Mouse (Mus musculus) liver, adult 2 months (tissue): Measurements from ENCODE around the gene Cyp2d10. TPM values are rescaled to one million over a fixed set of nuclear protein-coding genes. Genes with fewer than 3 reads are reported as not detected.
A peak's percentile ranks its signal among the peaks of the same experiment; 100 is the strongest.
"Not testable (repeated sequence)": the region's sequence is repeated elsewhere in the genome, so short reads cannot be mapped to it uniquely, and the experiment has no call there.

Source experiments
- DNase-seq: peaks from one replicate; pipeline ENCODE4 v3.0.0-alpha.2; 2011; ENCODE audit warnings: low read depth, low spot score; ENCODE audit errors: extremely low read depth
- H3K27ac ChIP-seq: fragments of 200-500 bp; replicated peaks from 2 replicates; pipeline ENCODE4 v1.5.1; 2012; ENCODE audit warnings: low read depth, mild to moderate bottlenecking, control low read depth, inconsistent platforms, low read length; ENCODE audit not compliant: insufficient read depth
- H3K27me3 ChIP-seq: fragments of 200-500 bp; 2 replicates; pipeline ENCODE4 v1.6.1; 2012; ENCODE audit warnings: mild to moderate bottlenecking, moderate library complexity, low read length, inconsistent platforms; ENCODE audit not compliant: control insufficient read depth, insufficient read depth
- H3K36me3 ChIP-seq: fragments of 200-500 bp; 2 replicates; pipeline ENCODE4 v1.6.1; 2012; ENCODE audit warnings: low read length, inconsistent platforms; ENCODE audit not compliant: control insufficient read depth, insufficient read depth
- H3K4me1 ChIP-seq: fragments of 200-500 bp; 2 replicates; pipeline ENCODE4 v1.6.1; 2011; ENCODE audit warnings: low read length; ENCODE audit not compliant: control insufficient read depth, insufficient read depth
- H3K4me3 ChIP-seq: fragments of 200-500 bp; 2 replicates; pipeline ENCODE4 v1.5.1; 2011; ENCODE audit warnings: low read depth, mild to moderate bottlenecking, control low read depth, low read length, moderate library complexity; ENCODE audit not compliant: insufficient read depth
- H3K79me2 ChIP-seq: fragments of 200-500 bp; 2 replicates; pipeline ENCODE4 v1.6.1; 2012; ENCODE audit warnings: inconsistent platforms, mild to moderate bottlenecking, low read length, moderate library complexity; ENCODE audit not compliant: control insufficient read depth, insufficient read depth
- H3K9ac ChIP-seq: fragments of 200-500 bp; 2 replicates; pipeline ENCODE4 v1.6.1; 2012; ENCODE audit warnings: low read depth, mild to moderate bottlenecking, control low read depth, inconsistent platforms, low read length
- CTCF ChIP-seq: fragments of 200-500 bp; IDR thresholded peaks from 2 replicates; pipeline ENCODE4 v1.5.1; 2011; ENCODE audit warnings: low read depth, low read length, control low read depth
- POLR2A ChIP-seq: fragments of 200-500 bp; IDR thresholded peaks from 2 replicates; pipeline ENCODE4 v1.6.1; 2011; ENCODE audit warnings: low read length, control low read depth; ENCODE audit not compliant: insufficient read depth; ENCODE audit errors: extremely low read depth
- WGBS: fragments of 180-500 bp; shearing (Covaris S2); methylation state at CpG from one replicate; pipeline ENCODE4 v1.1.7; 2018; 5-methylcytosine and 5-hydroxymethylcytosine counted together
- polyA plus RNA-seq: library from polyadenylated mRNA; depleted of rRNA; stranded (reverse); fragments of >200 nt; gene quantifications from 2 replicates; pipeline ENCODE4 v1.2.3, GENCODE M21; 2012
- total RNA-seq: library from RNA; depleted of rRNA; stranded (reverse); fragments of >200 nt; gene quantifications from 2 replicates; pipeline ENCODE4 v1.2.3, GENCODE M21; 2014

Cyp2d10 gene
- total and polyA plus RNA-seq, 2 experiments, result 912 to 1,823 TPM

- TF ChIP-seq CTCF, result no peak
- TF ChIP-seq POLR2A, result no peak
- Histone ChIP-seq H3K79me2 (peaks cover 7% of the 10 kb centered on the region; the same call in 1 of the 2 replicates), H3K4me3 (no peak overlapping the region), H3K36me3 (peaks cover 13% of the 10 kb centered on the region), H3K27me3 (no peaks in the 10 kb centered on the region), H3K9ac (peak overlapping the region; percentile 13), H3K4me1 (peaks cover 24% of the 10 kb centered on the region), H3K27ac (peak overlapping the region; percentile 80)
- 46% methylated on average over 4 of the region's 4 CpGs for WGBS
- DNase-seq, result no peak
Measured at GRCm38 (mm10) chr15:82407536-82407935, 541 bp upstream of the Cyp2d10 start.

- peak; percentile 45 for DNase-seq
- Histone ChIP-seq H3K4me3 (no peak overlapping the region), H3K36me3 (peaks cover 18% of the 10 kb centered on the region), H3K9ac (no peak overlapping the region), H3K79me2 (peaks cover 7% of the 10 kb centered on the region; the same call in 1 of the 2 replicates), H3K4me1 (peaks cover 32% of the 10 kb centered on the region), H3K27me3 (no peaks in the 10 kb centered on the region), H3K27ac (0 out of 2 replicates have a peak overlapping the region, but pooled peaks have one; percentile 1)
- 69% methylated on average over 3 of the region's 3 CpGs for WGBS
- no peak for TF ChIP-seq CTCF
- TF ChIP-seq POLR2A, result no peak
Measured at GRCm38 (mm10) chr15:82404163-82404562, 2.8 kb downstream of the Cyp2d10 start.

- H3K79me2 ChIP-seq, result peaks cover 7% of the 10 kb centered on the region; the same call in 1 of the 2 replicates
- peaks cover 18% of the 10 kb centered on the region for H3K36me3 ChIP-seq
- WGBS, result 61% methylated on average over 9 of the region's 9 CpGs
- peak; percentile 80 for DNase-seq
- TF ChIP-seq POLR2A (no peak), CTCF (0 out of 2 replicates have a peak, but pooled peaks have one; percentile 3)
- no peak overlapping the region for H3K4me3 ChIP-seq
- peak overlapping the region; percentile 0; the same call in 1 of the 2 replicates for H3K27ac ChIP-seq
- no peaks in the 10 kb centered on the region for H3K27me3 ChIP-seq
- no peak overlapping the region; the same call in 1 of the 2 replicates for H3K9ac ChIP-seq
- H3K4me1 ChIP-seq, result peaks cover 32% of the 10 kb centered on the region
Measured at GRCm38 (mm10) chr15:82403606-82404005, 3.4 kb downstream of the Cyp2d10 start.

- H3K79me2 ChIP-seq, result peaks cover 7% of the 10 kb centered on the region; the same call in 1 of the 2 replicates
- no peak overlapping the region for H3K9ac ChIP-seq
- WGBS, result 91% methylated on average over 6 of the region's 6 CpGs
- TF ChIP-seq POLR2A (no peak), CTCF (no peak)
- H3K4me1 ChIP-seq, result peaks cover 28% of the 10 kb centered on the region
- no peaks in the 10 kb centered on the region for H3K27me3 ChIP-seq
- peak overlapping the region; percentile 70; the same call in 1 of the 2 replicates for H3K27ac ChIP-seq
- DNase-seq, result no peak
- H3K36me3 ChIP-seq, result peaks cover 18% of the 10 kb centered on the region
- H3K4me3 ChIP-seq, result no peak overlapping the region
Measured at GRCm38 (mm10) chr15:82402741-82403140, 4.3 kb downstream of the Cyp2d10 start.

- H3K36me3 ChIP-seq, result peaks cover 18% of the 10 kb centered on the region
- 0 out of 2 replicates have a peak overlapping the region, but pooled peaks have one; percentile 11 for H3K9ac ChIP-seq
- peak; percentile 54 for DNase-seq
- H3K4me3 ChIP-seq, result no peak overlapping the region
- peak overlapping the region; percentile 70 for H3K27ac ChIP-seq
- H3K27me3 ChIP-seq, result no peaks in the 10 kb centered on the region
- H3K4me1 ChIP-seq, result peaks cover 24% of the 10 kb centered on the region; the same call in 1 of the 2 replicates
- TF ChIP-seq POLR2A (no peak), CTCF (no peak)
- peaks cover 7% of the 10 kb centered on the region; the same call in 1 of the 2 replicates for H3K79me2 ChIP-seq
Measured at GRCm38 (mm10) chr15:82402106-82402505, 4.9 kb downstream of the Cyp2d10 start.

GRCm38 (mm10) chr15:82401516-82401915 is 5.5 kb downstream of the Cyp2d10 start:
- Histone ChIP-seq H3K4me1 (peaks cover 26% of the 10 kb centered on the region; the same call in 1 of the 2 replicates), H3K4me3 (no peak overlapping the region), H3K27me3 (no peaks in the 10 kb centered on the region), H3K36me3 (peaks cover 18% of the 10 kb centered on the region), H3K9ac (no peak overlapping the region), H3K79me2 (peaks cover 3% of the 10 kb centered on the region; the same call in 1 of the 2 replicates), H3K27ac (peak overlapping the region; percentile 70)
- no peak for TF ChIP-seq POLR2A
- no peak for TF ChIP-seq CTCF
- DNase-seq, result peak; percentile 79
- 16% methylated on average over 2 of the region's 2 CpGs for WGBS

GRCm38 (mm10) chr15:82395955-82396354 is 11.0 kb downstream of the Cyp2d10 start:
- Histone ChIP-seq H3K4me1 (peaks cover 20% of the 10 kb centered on the region), H3K27ac (peak overlapping the region; percentile 83)
- 19% methylated on average over 3 of the region's 3 CpGs for WGBS
- H3K79me2 ChIP-seq, H3K36me3 ChIP-seq, H3K9ac ChIP-seq, H3K4me3 ChIP-seq, H3K27me3 ChIP-seq: not testable (repeated sequence)
- peak; percentile 92 for DNase-seq

GRCm38 (mm10) chr15:82393922-82394321 is 13.1 kb downstream of the Cyp2d10 start, which contains the start of gene Cyp2d11:
TSS of gene Cyp2d11 (minus strand) at chr15:82394022.
- H3K36me3 ChIP-seq, DNase-seq, H3K27me3 ChIP-seq, H3K9ac ChIP-seq, H3K79me2 ChIP-seq, H3K4me3 ChIP-seq: not testable (repeated sequence)
- WGBS, result 79% methylated on average over 2 of the region's 2 CpGs
- peak within 1 kb of the TSS; percentile 74 for H3K27ac ChIP-seq
- H3K4me1 ChIP-seq, result peaks cover 20% of the 10 kb centered on the region
